Mouse (Mus musculus) yolk sac, embryonic 10.5 days (tissue): ENCODE data around the gene Ksr1.

Experiments
- DNase-seq: peaks from one replicate; pipeline ENCODE4 v3.0.0-alpha.2; 2017; ENCODE audit warnings: low spot score

Gene Ksr1

GRCm38 (mm10) chr11:79065463-79066190 lies 80.6 kb downstream of the Ksr1 start:
- no peak for DNase-seq

- DNase-seq: no peak
Observed at GRCm38 (mm10) chr11:79064311-79064710, 81.9 kb downstream of the Ksr1 start.

- no peak for DNase-seq
Observed at GRCm38 (mm10) chr11:79063616-79064015, 82.6 kb downstream of the Ksr1 start.

- no peak for DNase-seq
Observed at GRCm38 (mm10) chr11:79062897-79063296, 83.3 kb downstream of the Ksr1 start.

GRCm38 (mm10) chr11:79061839-79062238 lies 84.4 kb downstream of the Ksr1 start:
- DNase-seq: peak; percentile 36

- no peak for DNase-seq
Observed at GRCm38 (mm10) chr11:79059850-79060249, 86.4 kb downstream of the Ksr1 start.

GRCm38 (mm10) chr11:79059062-79059461 lies 87.1 kb downstream of the Ksr1 start:
- no peak for DNase-seq

GRCm38 (mm10) chr11:79058610-79059009 lies 87.6 kb downstream of the Ksr1 start:
- no peak for DNase-seq

GRCm38 (mm10) chr11:79057809-79058208 lies 88.4 kb downstream of the Ksr1 start:
- no peak for DNase-seq

- no peak for DNase-seq
Observed at GRCm38 (mm10) chr11:79056891-79057290, 89.3 kb downstream of the Ksr1 start.

GRCm38 (mm10) chr11:79056027-79056426 lies 90.2 kb downstream of the Ksr1 start:
- DNase-seq: no peak

GRCm38 (mm10) chr11:79055161-79055560 lies 91.0 kb downstream of the Ksr1 start:
- DNase-seq: no peak

- DNase-seq: no peak
Observed at GRCm38 (mm10) chr11:79054161-79055152, 91.8 kb downstream of the Ksr1 start.

- DNase-seq: no peak
Observed at GRCm38 (mm10) chr11:79053437-79053836, 92.8 kb downstream of the Ksr1 start.

- DNase-seq: no peak
Observed at GRCm38 (mm10) chr11:79052769-79053168, 93.4 kb downstream of the Ksr1 start.

GRCm38 (mm10) chr11:79051522-79051921 lies 94.7 kb downstream of the Ksr1 start:
- DNase-seq: no peak

- DNase-seq: no peak
Observed at GRCm38 (mm10) chr11:79050781-79051507, 95.3 kb downstream of the Ksr1 start.

GRCm38 (mm10) chr11:79048906-79049305 lies 97.3 kb downstream of the Ksr1 start:
- DNase-seq: no peak

- no peak for DNase-seq
Observed at GRCm38 (mm10) chr11:79047180-79047727, 99.0 kb downstream of the Ksr1 start.

- no peak for DNase-seq
Observed at GRCm38 (mm10) chr11:79046561-79047155, 99.5 kb downstream of the Ksr1 start.

- DNase-seq: no peak
Observed at GRCm38 (mm10) chr11:79045231-79045630, 101.0 kb downstream of the Ksr1 start.

GRCm38 (mm10) chr11:79044798-79045197 lies 101.4 kb downstream of the Ksr1 start:
- DNase-seq: no peak
